Mouse (Mus musculus) hindbrain, embryonic 11.5 days (tissue): Measurements from ENCODE around the gene Vmn1r93. TPM values are rescaled to one million over a fixed set of nuclear protein-coding genes. Genes with fewer than 3 reads are reported as not detected.
"Not testable (repeated sequence)": the region's sequence is repeated elsewhere in the genome, so short reads cannot be mapped to it uniquely, and the experiment has no call there.

ENCODE experiments used
- ATAC-seq: fragments of 200-750 bp; cut with Nextera tagmentation; 2 replicates; pipeline ENCODE4 v1.8.0; 2017; ENCODE audit warnings: mild to moderate bottlenecking, moderate TSS enrichment, moderate library complexity; ENCODE audit not compliant: low FRiP score
- DNase-seq: peaks from one replicate; pipeline ENCODE4 v3.0.0-alpha.2; 2015; ENCODE audit warnings: low spot score
- H3K27ac ChIP-seq: fragments of 300-500 bp; sonication (generic); 2 replicates; pipeline ENCODE4 v1.5.1; 2014; ENCODE audit warnings: mild to moderate bottlenecking, low read depth, low read length
- H3K27me3 ChIP-seq: fragments of 300-500 bp; sonication (generic); 2 replicates; pipeline ENCODE4 v1.6.1; 2014; ENCODE audit warnings: mild to moderate bottlenecking, low read length, moderate library complexity, mixed read lengths; ENCODE audit not compliant: control insufficient read depth, insufficient read depth
- H3K36me3 ChIP-seq: fragments of 300-500 bp; sonication (generic); 2 replicates; pipeline ENCODE4 v1.6.1; 2014; ENCODE audit warnings: mild to moderate bottlenecking, low read length, moderate library complexity, mixed read lengths; ENCODE audit not compliant: control insufficient read depth, insufficient read depth
- H3K4me1 ChIP-seq: fragments of 300-500 bp; sonication (generic); replicated peaks from 2 replicates; pipeline ENCODE4 v1.6.1; 2014; ENCODE audit warnings: low read length, mixed read lengths; ENCODE audit not compliant: control insufficient read depth, insufficient read depth
- H3K4me2 ChIP-seq: fragments of 300-500 bp; sonication (generic); replicated peaks from 2 replicates; pipeline ENCODE4 v1.6.1; 2014; ENCODE audit warnings: mild to moderate bottlenecking, low read depth, low read length
- H3K4me3 ChIP-seq: fragments of 300-500 bp; sonication (generic); 2 replicates; pipeline ENCODE4 v1.5.1; 2014; ENCODE audit warnings: low read depth, low read length
- H3K9ac ChIP-seq: fragments of 300-500 bp; sonication (generic); 2 replicates; pipeline ENCODE4 v1.6.1; 2014; ENCODE audit warnings: low read depth, low read length
- H3K9me3 ChIP-seq: fragments of 300-500 bp; sonication (generic); 2 replicates; pipeline ENCODE4 v1.6.1; 2016; ENCODE audit warnings: low read length; ENCODE audit not compliant: control insufficient read depth
- WGBS: fragments of 180-500 bp; shearing (Covaris S2); extraction: QIAGEN DNeasy Blood & Tissue Kit; methylation state at CpG from one replicate; pipeline ENCODE4 v1.1.7; 2014; 5-methylcytosine and 5-hydroxymethylcytosine counted together
- polyA plus RNA-seq: library from polyadenylated mRNA; unstranded; fragments of >200 nt; fragmentation: Nextera tagmentation; extraction: Ambion mirVana; gene quantifications from 2 replicates; pipeline ENCODE4 v1.2.1, GENCODE M21; 2014

The Vmn1r93 gene
- polyA plus RNA-seq, result not detected in 2 replicates

DNA sequence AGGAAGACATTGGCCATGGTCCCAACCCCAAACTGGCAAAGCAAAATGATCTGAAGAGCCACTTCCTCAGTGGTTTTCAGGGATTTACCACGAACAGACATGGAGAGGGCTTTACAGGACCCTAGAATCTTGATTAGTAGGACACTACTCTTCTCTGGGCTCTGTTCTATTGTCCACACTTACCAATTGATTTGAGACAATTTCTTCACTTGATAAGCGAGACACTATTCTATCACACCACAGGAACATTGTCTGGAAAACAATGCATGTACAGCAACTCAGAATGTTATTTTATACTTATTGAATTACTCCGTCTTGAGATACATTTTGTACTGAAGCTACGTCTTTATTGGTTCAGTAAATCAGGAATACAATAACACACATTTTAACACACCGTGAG lies at the start of gene Vmn1r93:
Gene Vmn1r93 (minus strand): TSS at position 101 of the 400 bp plus-strand sequence.
- not testable (repeated sequence) for H3K9ac ChIP-seq, H3K27me3 ChIP-seq, H3K27ac ChIP-seq, H3K4me3 ChIP-seq, DNase-seq, H3K4me2 ChIP-seq, H3K36me3 ChIP-seq, H3K9me3 ChIP-seq, H3K4me1 ChIP-seq, ATAC-seq
- WGBS, result no CpG with 5 or more reads among the region's 5 CpGs

GRCm38 (mm10) chr7:20168277-20168676 lies 29.4 kb upstream of the Vmn1r93 start, which contains the start of gene Vmn1r94:
Vmn1r94 (minus strand) TSS chr7:20168377.
- not testable (repeated sequence) for H3K4me1 ChIP-seq, H3K4me3 ChIP-seq, H3K27me3 ChIP-seq, H3K27ac ChIP-seq, H3K9me3 ChIP-seq, H3K4me2 ChIP-seq, ATAC-seq, H3K9ac ChIP-seq, DNase-seq, H3K36me3 ChIP-seq
- no CpG with 5 or more reads among the region's 3 CpGs for WGBS

DNA sequence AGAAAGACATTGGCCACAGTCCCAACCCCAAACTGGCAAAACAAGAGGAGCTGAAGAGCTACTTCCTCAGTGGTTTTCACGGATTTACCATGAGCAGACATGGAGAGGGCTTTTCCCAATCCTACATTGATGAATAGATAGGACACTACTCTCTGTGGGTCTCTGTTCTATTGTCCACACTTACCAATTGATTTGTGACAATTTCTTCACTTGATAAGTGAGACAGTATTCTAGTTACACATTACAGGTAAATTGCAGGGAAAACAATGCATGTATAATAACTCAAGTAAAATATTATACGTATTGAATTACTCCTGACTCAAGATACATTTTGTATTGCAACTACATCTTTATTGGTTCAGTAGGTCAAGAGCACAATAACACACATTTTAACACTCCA lies 16.4 kb downstream of the Vmn1r93 start, which contains the start of gene Gm16442:
Gene Gm16442 (minus strand): TSS at position 101 of the 400 bp plus-strand sequence.
- ATAC-seq, H3K4me2 ChIP-seq, H3K9me3 ChIP-seq, H3K36me3 ChIP-seq, H3K27ac ChIP-seq, H3K4me3 ChIP-seq, H3K4me1 ChIP-seq, H3K9ac ChIP-seq, DNase-seq, H3K27me3 ChIP-seq: not testable (repeated sequence)
- WGBS, result no CpG with 5 or more reads among the region's 2 CpGs

DNA sequence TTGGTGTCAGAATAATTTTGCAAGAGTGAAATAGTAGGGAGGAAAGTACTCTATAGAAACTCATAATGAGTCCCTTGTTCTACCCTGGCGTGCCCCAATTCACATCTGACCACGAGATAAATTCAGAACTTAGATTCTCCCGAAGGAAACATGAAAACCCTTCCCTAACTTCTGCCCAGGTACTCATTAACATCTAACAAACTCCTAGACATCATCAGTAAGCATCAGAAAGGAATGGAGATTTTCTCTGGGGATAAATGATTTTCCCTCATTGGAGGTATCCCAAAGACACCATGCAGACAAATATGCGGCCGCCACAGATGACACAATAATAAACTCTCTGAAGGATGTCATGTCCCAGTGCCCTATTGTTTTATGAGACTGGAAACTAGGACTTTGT lies 39.5 kb downstream of the Vmn1r93 start, which contains the start of gene Vmn1r91:
Gene Vmn1r91 (plus strand): TSS at position 301 of the 400 bp plus-strand sequence.
- not testable (repeated sequence) for ATAC-seq, H3K27me3 ChIP-seq, DNase-seq, H3K27ac ChIP-seq, H3K4me1 ChIP-seq, H3K4me3 ChIP-seq, H3K9ac ChIP-seq, H3K9me3 ChIP-seq, H3K4me2 ChIP-seq, H3K36me3 ChIP-seq
- WGBS, result 84% methylated on average over 5 of the region's 5 CpGs

Other genes starting within 250 kb of the Vmn1r93 start
- gene Pvr, start 217.9 kb downstream of the Vmn1r93 start, polyA plus RNA-seq, result 2.8 and 3.1 TPM in 2 replicates
- gene Igsf23, start 188.3 kb downstream of the Vmn1r93 start, polyA plus RNA-seq, result 0.15 TPM in 1 of 2 replicates, not detected in the other
- gene Ceacam20, start 173.7 kb downstream of the Vmn1r93 start, polyA plus RNA-seq, result not detected in 2 replicates
- not detected in 2 replicates for gene Nlrp9b, start 147.6 kb downstream of the Vmn1r93 start, polyA plus RNA-seq
- gene Vmn1r91, start 39.4 kb downstream of the Vmn1r93 start, polyA plus RNA-seq, result not detected in 2 replicates
- gene Gm16442, start 16.5 kb downstream of the Vmn1r93 start, polyA plus RNA-seq, result not detected in 2 replicates
- not detected in 2 replicates for gene Vmn1r94, start 29.3 kb upstream of the Vmn1r93 start, polyA plus RNA-seq
- gene Vmn1r95, start 54.6 kb upstream of the Vmn1r93 start, polyA plus RNA-seq, result not detected in 2 replicates
- not detected in 2 replicates for gene Gm6164, start 66.5 kb upstream of the Vmn1r93 start, polyA plus RNA-seq
- not detected in 2 replicates for gene Gm4498, start 94.7 kb upstream of the Vmn1r93 start, polyA plus RNA-seq
- not detected in 2 replicates for gene Gm5890, start 123.7 kb upstream of the Vmn1r93 start, polyA plus RNA-seq
- not detected in 2 replicates for gene Gm4133, start 195.0 kb upstream of the Vmn1r93 start, polyA plus RNA-seq
- gene Gm5728, start 236.3 kb upstream of the Vmn1r93 start, polyA plus RNA-seq, result not detected in 2 replicates